Mouse (Mus musculus) cerebral cortex, adult 2 months (tissue): ENCODE data around the gene Igfbp7.

Experiments used
- WGBS: fragments of 180-500 bp; shearing (Covaris S2); methylation state at CpG from one replicate; pipeline ENCODE4 v1.1.7; 2018; 5-methylcytosine and 5-hydroxymethylcytosine counted together

The Igfbp7 gene

GRCm38 (mm10) chr5:77405455-77406057, 2.3 kb downstream of the Igfbp7 start:
- 53% methylated on average over 5 of the region's 5 CpGs for WGBS

DNA sequence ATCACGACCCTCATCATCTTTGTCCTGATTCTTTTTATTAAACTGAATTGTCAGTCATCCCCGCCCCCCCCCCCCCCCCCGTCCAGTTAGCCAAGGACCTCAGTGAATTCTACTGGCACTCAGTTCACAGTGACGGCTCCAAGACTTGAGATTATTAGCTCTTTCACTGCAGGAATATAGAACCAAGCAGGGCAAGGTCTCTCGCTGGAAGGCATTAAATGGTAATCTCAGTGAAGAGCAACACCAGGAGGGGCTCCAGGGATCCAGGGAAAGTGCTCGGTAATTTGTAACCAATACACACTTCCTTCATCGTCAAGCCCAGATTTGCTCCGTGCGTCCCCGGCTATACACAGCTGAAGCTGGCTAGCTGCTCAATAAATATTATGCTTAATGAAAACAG, 2.9 kb downstream of the Igfbp7 start:
- 63% methylated on average over 10 of the region's 10 CpGs for WGBS

DNA sequence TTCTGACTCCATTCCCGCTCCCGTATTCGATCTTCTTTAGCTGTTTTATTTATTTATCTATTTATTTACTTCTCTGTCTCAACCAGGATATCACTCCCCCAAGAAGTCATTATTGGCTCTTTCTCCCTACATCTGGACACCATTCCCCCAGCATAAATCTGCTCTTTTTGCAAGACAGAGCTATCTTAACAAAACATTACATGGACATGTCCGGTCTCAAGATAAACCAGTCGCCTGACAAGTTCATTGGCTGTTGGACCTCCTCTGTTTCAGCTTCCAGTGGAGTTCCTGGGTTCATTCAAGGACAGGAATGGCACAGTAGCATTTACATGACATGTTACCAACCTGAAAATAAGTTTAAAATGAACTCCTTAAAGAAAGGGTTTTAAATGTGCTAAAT, 4.9 kb downstream of the Igfbp7 start:
- WGBS = 86% methylated on average over 5 of the region's 5 CpGs

DNA sequence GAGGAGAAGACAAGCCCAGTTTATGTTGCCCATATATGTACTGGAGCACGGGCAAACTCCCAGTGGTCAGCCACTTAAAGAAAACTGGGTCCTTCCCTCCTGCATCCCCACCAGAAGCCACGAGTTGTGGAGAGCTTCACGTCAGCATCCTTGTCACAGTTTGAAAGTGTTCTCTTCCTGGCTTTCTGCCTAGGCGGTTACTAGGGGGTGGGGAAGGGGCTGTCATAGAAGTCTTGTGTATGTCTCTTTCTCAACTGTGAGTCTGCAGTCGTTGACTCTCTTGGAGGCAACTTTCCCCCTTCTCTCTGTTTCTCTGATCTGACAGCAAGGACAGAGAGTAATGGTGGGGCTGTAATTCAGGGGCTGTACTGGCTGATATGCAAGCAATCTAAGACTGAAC, 5.7 kb downstream of the Igfbp7 start:
- 59% methylated on average over 5 of the region's 5 CpGs for WGBS

GRCm38 (mm10) chr5:77400823-77401222, 7.0 kb downstream of the Igfbp7 start:
- WGBS = 69% methylated on average over 6 of the region's 6 CpGs

- 74% methylated on average over 7 of the region's 7 CpGs for WGBS
These were observed 7.7 kb downstream of the Igfbp7 start for GRCm38 (mm10) chr5:77400151-77400550.

DNA sequence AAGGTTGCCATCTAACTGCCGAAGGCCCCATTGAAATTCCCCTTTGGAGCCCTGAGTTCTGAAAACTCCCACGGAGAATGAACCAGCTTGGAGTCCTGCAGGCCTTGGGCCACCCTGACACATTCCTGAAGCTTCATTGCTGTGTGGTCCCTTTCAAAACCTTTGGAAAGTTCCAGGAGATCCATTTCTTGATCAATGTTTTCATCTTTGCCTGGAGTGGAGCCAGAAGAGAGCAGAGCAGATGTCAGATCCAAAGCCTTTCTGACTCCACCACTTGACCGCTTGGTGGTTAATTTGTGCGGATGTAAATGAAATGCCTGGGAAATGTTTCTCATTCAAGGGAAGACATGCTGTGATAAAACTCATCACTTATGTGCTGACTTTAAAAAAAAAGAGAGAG, 8.8 kb downstream of the Igfbp7 start:
- WGBS = 84% methylated on average over 4 of the region's 4 CpGs

- 80% methylated on average over 14 of the region's 14 CpGs for WGBS
These were observed 9.4 kb downstream of the Igfbp7 start for GRCm38 (mm10) chr5:77398285-77399057.

GRCm38 (mm10) chr5:77393990-77394618, 13.7 kb downstream of the Igfbp7 start:
- WGBS = 47% methylated on average over 9 of the region's 9 CpGs

DNA sequence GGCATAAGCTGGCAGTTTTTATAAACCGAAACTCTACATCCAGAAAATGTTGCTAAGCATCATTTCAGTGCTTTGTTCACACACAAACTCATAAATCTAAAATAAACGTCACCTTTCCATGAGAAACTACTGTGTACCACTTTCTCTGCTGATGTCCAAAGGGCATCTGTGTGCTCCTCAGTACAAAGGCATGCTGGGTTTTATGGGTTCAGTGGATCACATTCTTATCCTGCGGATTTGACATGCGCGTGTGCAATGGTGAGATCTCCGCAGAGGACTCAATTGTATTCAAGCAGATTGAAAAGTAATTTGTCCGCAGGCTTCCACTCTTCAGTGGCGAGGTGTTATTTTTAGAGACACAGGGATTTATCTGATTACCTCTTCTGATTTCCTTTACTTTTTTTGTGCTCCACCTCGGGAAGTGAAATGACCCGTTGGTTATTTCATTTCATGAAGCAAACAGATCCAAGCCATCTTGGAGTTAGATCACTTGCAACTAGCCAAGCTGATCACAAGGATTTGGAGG, 14.7 kb downstream of the Igfbp7 start:
- 86% methylated on average over 10 of the region's 10 CpGs for WGBS

- WGBS = 93% methylated on average over 2 of the region's 2 CpGs
These were observed 17.6 kb downstream of the Igfbp7 start for GRCm38 (mm10) chr5:77390272-77390671.

DNA sequence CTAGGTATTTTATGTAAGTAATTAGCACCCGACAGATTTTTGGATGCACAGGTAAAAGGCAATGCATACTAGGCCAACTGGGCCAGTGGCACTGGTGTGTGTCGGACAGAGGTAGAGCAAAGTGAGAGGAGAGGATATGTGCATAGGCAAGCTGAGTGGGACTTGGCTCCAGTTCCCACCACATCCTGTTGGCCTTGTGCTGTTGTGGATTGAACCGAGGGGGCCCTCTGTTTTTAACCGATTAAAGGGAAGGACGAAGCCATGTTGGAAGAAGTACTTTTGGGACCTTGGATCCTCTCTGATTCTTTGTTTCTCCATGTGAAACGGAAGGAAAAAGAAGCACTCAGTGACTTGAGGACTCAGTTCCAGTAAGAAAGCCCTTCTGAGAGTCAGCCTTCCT, 19.5 kb downstream of the Igfbp7 start:
- WGBS = 78% methylated on average over 6 of the region's 6 CpGs

- 80% methylated on average over 8 of the region's 8 CpGs for WGBS
These were observed 20.5 kb downstream of the Igfbp7 start for GRCm38 (mm10) chr5:77387414-77387704.

DNA sequence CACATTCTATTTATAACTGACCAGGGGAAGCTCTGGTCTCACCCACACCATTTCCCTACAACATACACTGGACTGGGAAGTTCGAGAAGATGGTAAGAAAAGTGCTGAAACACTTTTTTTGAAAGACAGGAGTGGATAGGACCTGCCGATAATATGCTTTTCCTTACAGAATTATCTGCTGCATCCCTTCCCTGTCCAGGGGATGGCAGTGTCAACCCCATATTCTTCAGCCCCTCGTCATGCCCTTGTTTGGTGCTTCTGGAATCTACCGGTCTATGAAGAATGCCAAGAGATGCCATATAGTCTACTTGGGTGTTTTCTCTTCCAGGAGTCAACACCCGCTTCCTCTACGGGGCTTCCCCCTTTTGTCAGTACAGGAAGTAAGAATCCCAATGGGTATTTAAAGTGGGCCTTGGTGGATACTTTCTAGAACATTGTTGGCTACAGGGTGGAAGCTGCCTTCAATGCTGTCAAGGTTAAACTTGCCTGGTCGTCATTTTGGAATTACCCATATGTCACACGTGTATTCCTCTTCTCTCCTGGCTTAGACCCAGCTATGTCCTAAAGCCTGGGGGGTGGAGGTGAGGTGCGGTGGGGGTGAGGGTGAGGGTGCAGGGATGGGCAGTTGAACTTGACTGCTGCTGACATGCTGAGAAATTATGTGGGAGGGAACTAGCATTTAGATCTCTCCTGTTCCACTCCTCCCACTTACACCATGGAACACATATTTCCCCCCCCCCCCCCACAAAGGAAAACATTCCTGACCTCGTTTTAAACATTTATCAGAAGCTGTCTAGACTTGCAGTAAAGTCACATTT, 21.0 kb downstream of the Igfbp7 start:
- WGBS = 69% methylated on average over 10 of the region's 10 CpGs

GRCm38 (mm10) chr5:77385900-77386595, 21.8 kb downstream of the Igfbp7 start:
- 66% methylated on average over 6 of the region's 6 CpGs for WGBS

- 86% methylated on average over 5 of the region's 5 CpGs for WGBS
These were observed 22.6 kb downstream of the Igfbp7 start for GRCm38 (mm10) chr5:77385221-77385620.

DNA sequence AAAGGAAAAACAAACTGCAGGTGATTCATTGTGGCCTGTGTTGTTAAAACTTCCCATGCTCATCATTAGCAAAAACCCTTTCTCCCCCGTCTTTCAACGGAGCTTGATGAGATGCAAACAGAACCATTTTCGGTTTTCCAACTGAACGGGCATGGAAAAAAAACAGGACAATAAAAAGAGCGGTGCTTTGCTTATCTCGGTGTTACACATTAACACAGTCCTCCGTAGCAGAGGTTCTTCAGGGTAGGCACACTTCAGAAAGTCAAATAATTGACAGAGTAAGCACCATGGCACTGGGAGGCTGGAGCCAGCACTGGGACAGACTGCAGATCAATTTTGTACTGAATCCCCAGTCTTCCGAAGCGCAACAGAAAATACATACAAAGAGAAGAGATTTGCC, 23.1 kb downstream of the Igfbp7 start:
- 77% methylated on average over 9 of the region's 9 CpGs for WGBS

DNA sequence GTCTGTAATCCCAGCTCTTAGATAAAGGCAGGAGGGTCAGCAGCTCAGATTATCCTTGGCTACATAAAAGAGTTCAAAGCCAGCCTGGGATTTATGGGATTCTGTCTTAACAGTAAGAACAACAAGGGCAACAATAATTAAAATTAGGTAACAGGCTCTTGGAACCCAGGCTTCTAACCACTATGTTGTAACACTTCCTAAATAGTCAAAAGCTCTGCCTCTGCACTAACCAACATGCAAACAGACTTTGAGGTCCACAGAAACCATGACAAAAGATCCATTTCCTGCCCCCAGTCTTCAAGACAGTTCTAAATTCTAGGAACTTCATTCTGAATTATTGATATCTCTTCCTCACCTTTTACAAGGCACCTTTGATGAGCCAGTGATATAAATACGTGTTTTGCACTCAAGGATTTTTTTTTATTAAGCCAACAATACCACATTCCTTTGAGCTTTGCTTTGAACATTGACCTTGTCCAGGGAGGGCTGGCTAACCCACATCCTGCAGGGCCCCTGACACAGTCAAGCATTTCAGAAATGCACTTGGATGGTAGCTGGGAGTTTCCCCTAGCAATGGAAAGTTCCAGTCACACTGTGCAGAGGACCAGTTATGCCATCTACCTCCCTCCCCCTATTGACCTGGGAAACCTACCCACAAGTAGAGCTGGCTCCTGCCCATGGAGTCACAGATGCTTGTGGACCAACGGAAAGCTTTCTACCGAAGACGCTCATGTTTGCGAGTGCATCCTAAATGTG, 23.9 kb downstream of the Igfbp7 start:
- WGBS = 81% methylated on average over 5 of the region's 5 CpGs

- WGBS = 64% methylated on average over 5 of the region's 5 CpGs
These were observed 26.2 kb downstream of the Igfbp7 start for GRCm38 (mm10) chr5:77381686-77382085.

DNA sequence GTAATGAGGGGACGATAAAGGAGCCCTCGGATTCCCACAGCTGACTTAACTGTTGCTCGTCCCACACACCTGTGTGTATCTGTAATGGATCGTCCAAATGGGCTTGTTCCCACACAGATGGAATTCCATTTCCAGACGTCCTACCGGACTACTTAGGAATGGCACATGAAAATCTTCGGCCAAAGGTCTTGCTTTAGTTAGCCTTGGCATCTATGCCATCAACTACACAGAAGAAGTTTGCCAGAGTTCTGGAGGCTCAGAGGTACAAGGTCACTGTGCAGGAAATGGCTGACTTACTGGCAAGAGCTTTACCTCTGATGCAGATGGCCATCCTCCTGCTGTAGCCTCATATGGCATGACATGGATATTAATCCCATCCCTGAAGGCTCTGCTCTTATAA, 26.6 kb downstream of the Igfbp7 start:
- WGBS = 88% methylated on average over 7 of the region's 7 CpGs
